Mouse (Mus musculus) ES-E14 (cell line): ENCODE results near the gene Ubox5.

ENCODE experiments used
- CHD2 ChIP-seq: IDR thresholded peaks from 2 replicates; pipeline ENCODE4 v1.6.1; 2014; ENCODE audit warnings: mild to moderate bottlenecking, low read depth, low read length, inconsistent platforms
- HCFC1 ChIP-seq: IDR thresholded peaks from 2 replicates; pipeline ENCODE4 v1.6.1; 2012; ENCODE audit warnings: low read length, inconsistent platforms, borderline replicate concordance; ENCODE audit not compliant: insufficient read depth
- MAFK ChIP-seq: IDR thresholded peaks from 2 replicates; pipeline ENCODE4 v1.6.1; 2014; ENCODE audit warnings: mild to moderate bottlenecking, low read depth, low read length, inconsistent platforms; ENCODE audit not compliant: insufficient read depth
- ZNF384 ChIP-seq: IDR thresholded peaks from 2 replicates; pipeline ENCODE4 v1.6.1; 2012; ENCODE audit warnings: low read depth, low read length, inconsistent platforms

DNA sequence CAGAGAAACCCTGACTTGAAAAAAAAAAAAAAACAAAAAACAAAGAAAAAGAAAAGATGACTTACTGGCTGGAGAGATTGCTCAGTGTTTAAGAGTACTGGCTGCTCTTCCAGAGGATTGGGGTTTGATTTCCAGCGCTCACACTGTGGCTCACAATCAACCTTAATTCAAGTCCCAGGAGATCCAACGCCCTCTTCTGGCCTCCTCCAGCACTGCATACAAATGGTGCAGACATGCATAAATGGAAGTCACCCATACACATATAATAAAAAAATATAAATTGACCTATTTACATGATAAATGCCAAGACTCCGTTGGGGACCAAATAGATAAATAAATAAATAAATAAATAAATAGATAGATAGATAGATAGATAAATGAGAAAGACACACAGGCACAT, 1.4 kb downstream of the Ubox5 start:
- TF ChIP-seq CHD2, result no peak
- TF ChIP-seq ZNF384, result no peak
- no peak for TF ChIP-seq HCFC1
- TF ChIP-seq MAFK, result no peak
